In the genomic region with DNA sequence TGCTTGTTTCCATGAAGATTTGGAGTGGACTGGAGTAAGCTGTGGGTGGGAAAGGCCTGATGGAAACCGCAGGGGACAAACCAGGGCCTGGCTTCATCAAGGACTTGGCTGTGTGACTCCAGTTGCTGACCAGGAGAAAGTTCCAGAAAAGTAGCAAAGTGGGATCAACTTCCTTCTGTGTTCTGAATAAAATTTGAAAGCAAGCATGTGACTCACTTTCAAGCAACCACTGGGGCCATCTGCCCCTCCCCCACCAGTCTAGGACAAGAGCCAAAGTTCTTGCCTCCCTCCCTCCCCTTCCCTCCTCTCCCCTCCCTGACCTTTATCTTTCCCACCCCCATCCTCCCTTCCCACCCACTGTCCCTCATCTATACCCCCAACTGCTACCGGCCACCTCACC, we compare ENCODE assay signal across 9 mouse cellular contexts. TPM values are rescaled to one million over a fixed set of nuclear protein-coding genes. Genes with fewer than 3 reads are reported as not detected.
DNase-seq lines count a peak whose midpoint lies in the region; ATAC-seq and TF ChIP-seq lines count a peak whose summit lies in the region.
"Had no signal": no experiment of that assay in that cellular context is flagged by ENCODE, and none has a peak within 500 bp of the region (broad histone marks: within the 10 kb centered on the region; RNA-seq: fewer than 3 reads in every experiment).

No protein-coding gene starts in this region.

- TF ChIP-seq POLR2A in heart, adult 2 months (IDR thresholded peaks at IDR 0.05; ENCODE audit: insufficient read depth, low read depth, low read length), result no peak
- TF ChIP-seq POLR2A in cerebellum, adult 2 months (IDR thresholded peaks at IDR 0.05; ENCODE audit: borderline replicate concordance, insufficient read depth, low read length), result no peak

- no peak for TF ChIP-seq EP300 in heart, adult 2 months (IDR thresholded peaks at IDR 0.05; ENCODE audit: insufficient read depth, low read depth, low read length)

- TF ChIP-seq CTCF in hindbrain, postnatal 0 days (IDR thresholded peaks at IDR 0.05; ENCODE audit: low read depth), result no peak
- TF ChIP-seq CTCF in heart, adult 2 months (IDR thresholded peaks at IDR 0.05), result no peak
- TF ChIP-seq CTCF in cerebellum, adult 2 months (IDR thresholded peaks at IDR 0.05; ENCODE audit: borderline replicate concordance, insufficient read depth, low read depth, low read length), result no peak

- H3K4me3 ChIP-seq in hindbrain, postnatal 0 days (ENCODE audit: low read length), result no peak overlapping the region
- H3K4me3 ChIP-seq in hindbrain, embryonic 14.5 days (replicated peaks; ENCODE audit: low read length), result no peak overlapping the region
- H3K4me3 ChIP-seq in heart, adult 2 months, result no peak overlapping the region
- H3K4me3 ChIP-seq in cerebellum, adult 2 months (replicated peaks; ENCODE audit: insufficient read depth, low read depth, low read length), result no peak overlapping the region
- H3K4me3 ChIP-seq: limb, embryonic 13.5 days had no signal

- H3K9me3 ChIP-seq in hindbrain, postnatal 0 days (ENCODE audit: low read length), result no peaks in the 10 kb centered on the region
- no peaks in the 10 kb centered on the region for H3K9me3 ChIP-seq in hindbrain, embryonic 14.5 days (ENCODE audit: control insufficient read depth, low read length)
- H3K9me3 ChIP-seq: limb, embryonic 13.5 days had no signal

- H3K27ac ChIP-seq in hindbrain, postnatal 0 days, result no peak overlapping the region
- no peak overlapping the region for H3K27ac ChIP-seq in hindbrain, embryonic 14.5 days
- H3K27ac ChIP-seq in heart, adult 2 months, result peak overlapping the region; percentile 5
- no peak overlapping the region for H3K27ac ChIP-seq in cerebellum, adult 2 months (ENCODE audit: insufficient read depth, low read length)
- H3K27ac ChIP-seq: limb, embryonic 13.5 days had no signal

- intact Hi-C loops in heart, adult 2 months (cut with DNase I), result no loop called here

- peaks cover 18% of the 10 kb centered on the region; the same call in 1 of the 2 replicates for H3K4me1 ChIP-seq in hindbrain, postnatal 0 days (ENCODE audit: insufficient read depth, low read length)
- peaks cover 35% of the 10 kb centered on the region for H3K4me1 ChIP-seq in hindbrain, embryonic 14.5 days (replicated peaks; ENCODE audit: control insufficient read depth, insufficient read depth, low read length)
- peaks cover 3% of the 10 kb centered on the region for H3K4me1 ChIP-seq in heart, adult 2 months (ENCODE audit: control insufficient read depth, insufficient read depth, low read length)
- H3K4me1 ChIP-seq in cerebellum, adult 2 months (ENCODE audit: control insufficient read depth, insufficient read depth, low read length), result 0 out of 2 replicates have a peak, but pooled peaks cover 4% of the 10 kb centered on the region

- H3K9ac ChIP-seq in hindbrain, postnatal 0 days (replicated peaks; ENCODE audit: low read length), result no peak overlapping the region
- H3K9ac ChIP-seq in hindbrain, embryonic 14.5 days, result no peak overlapping the region
- H3K9ac ChIP-seq in heart, adult 2 months (ENCODE audit: low read depth, low read length), result no peak overlapping the region
- H3K9ac ChIP-seq: limb, embryonic 13.5 days had no signal

- H3K27me3 ChIP-seq in hindbrain, postnatal 0 days (ENCODE audit: insufficient read depth, low read length), result no peaks in the 10 kb centered on the region
- H3K27me3 ChIP-seq in hindbrain, embryonic 14.5 days (ENCODE audit: control insufficient read depth, insufficient read depth, low read length), result no peaks in the 10 kb centered on the region
- H3K27me3 ChIP-seq in heart, adult 2 months (ENCODE audit: control insufficient read depth, insufficient read depth, low read length), result no peaks in the 10 kb centered on the region
- H3K27me3 ChIP-seq in cerebellum, adult 2 months (ENCODE audit: control insufficient read depth, insufficient read depth, low read length), result no peaks in the 10 kb centered on the region

- 39% methylated on average over 2 of the region's 2 CpGs for WGBS in hindbrain, postnatal 0 days
- WGBS in hindbrain, embryonic 14.5 days, result 36% methylated on average over 2 of the region's 2 CpGs
- 41% methylated on average over 2 of the region's 2 CpGs for WGBS in heart, adult 2 months
- WGBS in cerebellum, adult 2 months, result 39% methylated on average over 2 of the region's 2 CpGs

- ATAC-seq in hindbrain, postnatal 0 days, result no peak
- no peak for ATAC-seq in hindbrain, embryonic 14.5 days (ENCODE audit: low FRiP score)

- no peaks in the 10 kb centered on the region for H3K36me3 ChIP-seq in hindbrain, postnatal 0 days (ENCODE audit: insufficient read depth, low read length)
- no peaks in the 10 kb centered on the region for H3K36me3 ChIP-seq in hindbrain, embryonic 14.5 days (replicated peaks; ENCODE audit: control insufficient read depth, insufficient read depth)
- H3K36me3 ChIP-seq in heart, adult 2 months (ENCODE audit: control insufficient read depth, insufficient read depth, low read length), result no peaks in the 10 kb centered on the region
- H3K36me3 ChIP-seq: limb, embryonic 13.5 days had no signal

- H3K4me2 ChIP-seq in hindbrain, postnatal 0 days (ENCODE audit: low read depth, low read length), result 0 out of 2 replicates have a peak overlapping the region, but pooled peaks have one; percentile 16
- no peak overlapping the region for H3K4me2 ChIP-seq in hindbrain, embryonic 14.5 days (replicated peaks)
- H3K4me2 ChIP-seq: limb, embryonic 13.5 days had no signal

- peak; percentile 28 for DNase-seq in hindbrain, postnatal 0 days (ENCODE audit: low spot score)
- no peak for DNase-seq in hindbrain, embryonic 14.5 days (ENCODE audit: low spot score)
- peak; percentile 60 for DNase-seq in Muller cell, postnatal 12 days (ENCODE audit: inconsistent ontology term)
- peak; percentile 41 to 52 for DNase-seq in heart, adult 2 months
- peak; percentile 48 for DNase-seq in lung, postnatal 14 days
- DNase-seq in frontal cortex, postnatal 10 days (ENCODE audit: low spot score in 2 of 2), result no peak
- no peak for DNase-seq in embryo, embryonic 10.5 days (ENCODE audit: low spot score)
- DNase-seq in cerebellum, adult 2 months, result no peak

- H3K79me2 ChIP-seq in heart, adult 2 months (replicated peaks; ENCODE audit: control insufficient read depth, insufficient read depth, low read length), result no peaks in the 10 kb centered on the region

RNA-seq across cellular contexts. Expression of gene Scmh1, which starts 35.9 kb away (rescaled TPM):
- total RNA-seq in hindbrain, postnatal 0 days (2014; rRNA removed), result 36.2 and 65.0 TPM in 2 replicates
- 51.4 and 52.5 TPM in 2 replicates for polyA plus RNA-seq in hindbrain, postnatal 0 days (2015; fragmentation: Nextera tagmentation; extraction: Ambion mirVana)
- polyA plus RNA-seq in hindbrain, embryonic 14.5 days (2014; fragmentation: Nextera tagmentation; extraction: Ambion mirVana), result 73.3 and 76.8 TPM in 2 replicates
- 10 to 100 TPM; 53.1 to 67.9 TPM for total RNA-seq in heart, adult 2 months (2021)
- 48.1 and 63.6 TPM in 2 replicates for polyA plus RNA-seq in heart, adult 2 months (2012; rRNA removed)
- polyA plus RNA-seq in cerebellum, adult 2 months (2012; rRNA removed), result 80.1 and 84.8 TPM in 2 replicates

Comparison
In these comparisons a context has a peak if more than half of its experiments do, and no peak if none do; other contexts are left out.
1. DNase-seq: peak in hindbrain, postnatal 0 days (single experiment), Muller cell, postnatal 12 days (single experiment), heart, adult 2 months (2 of 2) and lung, postnatal 14 days (single experiment); none in hindbrain, embryonic 14.5 days (single experiment), frontal cortex, postnatal 10 days (0 of 2), embryo, embryonic 10.5 days (single experiment) and cerebellum, adult 2 months (0 of 2).